Mouse (Mus musculus) embryonic fibroblast, embryonic 13.5 days (primary cell): ENCODE data around the gene Cdk2ap1.

Experiments used
- CTCF ChIP-seq: IDR thresholded peaks from 2 replicates; pipeline ENCODE4 v1.5.1; 2011; ENCODE audit warnings: mild to moderate bottlenecking, control low read depth, low read length, moderate library complexity, borderline replicate concordance; ENCODE audit not compliant: insufficient read depth
- POLR2A ChIP-seq: IDR thresholded peaks from 2 replicates; pipeline ENCODE4 v1.6.1; 2011; ENCODE audit warnings: low read depth, mild to moderate bottlenecking, control low read depth, low read length, moderate library complexity

- TF ChIP-seq POLR2A, result no peak
- TF ChIP-seq CTCF, result no peak
Measured at GRCm38 (mm10) chr5:124350350-124350749, 12.5 kb downstream of the Cdk2ap1 start.
